Mouse (Mus musculus) c-Kit-positive CD71-positive TER-119-negative erythroid progenitor cells, embryonic 14.5 days (primary cell): ENCODE data around the gene Olfr862.

Source experiments
- DNase-seq: peaks from one replicate; pipeline ENCODE4 v3.0.0-alpha.2; 2013; ENCODE audit warnings: low read depth

Gene Olfr862

GRCm38 (mm10) chr9:19887904-19888303, at the start of gene Olfr862:
Gene Olfr862 (minus strand): TSS chr9:19888004.
- DNase-seq = no peak

DNA sequence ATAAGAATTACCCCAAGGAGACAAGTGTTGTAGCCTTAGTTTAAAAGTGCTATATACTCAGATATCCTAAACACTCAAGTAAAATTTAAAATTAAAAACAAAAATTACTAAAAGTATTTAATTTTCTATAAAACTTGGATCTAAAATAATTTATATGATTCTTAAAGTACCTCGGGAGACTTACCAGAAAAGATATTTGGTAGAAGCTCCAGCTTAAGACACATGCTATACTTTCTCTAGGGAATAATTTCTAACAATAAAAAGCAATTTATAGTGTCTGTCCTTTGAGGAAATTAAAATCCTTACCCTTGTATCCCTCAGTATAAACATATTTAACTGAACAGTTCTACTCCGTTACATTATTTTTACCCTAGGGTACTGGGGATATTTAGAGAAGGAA, 28.8 kb upstream of the Olfr862 start, which contains the start of gene Olfr77:
Gene Olfr77 (plus strand): TSS at position 301 of the 400 bp plus-strand sequence.
- DNase-seq = no peak

DNA sequence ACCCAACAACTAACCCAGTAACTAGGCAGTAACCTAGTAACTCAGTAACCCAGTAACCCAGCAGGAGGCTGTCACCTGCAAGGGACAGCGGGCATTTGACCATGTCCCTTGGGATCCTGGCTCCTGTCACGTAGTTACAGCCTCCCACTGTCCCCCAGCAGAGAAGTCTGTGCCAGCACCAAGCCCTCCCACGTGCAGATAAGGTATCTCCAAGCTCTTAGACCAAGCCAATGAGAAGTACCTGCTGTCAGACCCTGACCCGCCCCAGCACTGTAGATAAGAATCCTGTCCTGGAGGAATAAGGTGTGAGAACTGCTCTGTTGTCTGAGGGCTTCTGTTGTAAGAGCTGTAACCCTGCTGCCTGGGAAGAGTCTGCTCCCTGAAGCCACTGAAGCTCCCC, 23.4 kb upstream of the Olfr862 start:
- DNase-seq = no peak

DNA sequence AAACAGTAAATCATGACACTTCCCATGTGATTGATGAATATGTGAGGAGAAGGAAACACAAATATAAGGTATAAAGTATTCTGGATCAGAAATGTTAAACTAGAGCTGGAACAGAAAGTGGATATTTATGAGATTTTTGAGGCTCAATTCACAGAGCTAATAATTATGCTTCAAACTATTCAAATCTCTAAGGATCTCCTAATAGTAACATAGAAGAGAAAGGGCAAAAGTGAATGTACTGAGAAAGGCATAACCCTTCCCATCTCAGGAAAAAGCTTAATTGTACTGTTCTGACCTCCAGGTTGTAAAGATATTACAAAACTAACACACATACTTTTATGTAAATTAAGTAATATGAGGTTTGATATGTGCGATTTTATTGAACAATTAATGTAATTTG, 38.2 kb downstream of the Olfr862 start, which contains the start of gene Olfr860:
Gene Olfr860 (minus strand): TSS at position 101 of the 400 bp plus-strand sequence.
- no peak for DNase-seq
